Comparison of ENCODE assay signal across 34 mouse cellular contexts in the genomic region with DNA sequence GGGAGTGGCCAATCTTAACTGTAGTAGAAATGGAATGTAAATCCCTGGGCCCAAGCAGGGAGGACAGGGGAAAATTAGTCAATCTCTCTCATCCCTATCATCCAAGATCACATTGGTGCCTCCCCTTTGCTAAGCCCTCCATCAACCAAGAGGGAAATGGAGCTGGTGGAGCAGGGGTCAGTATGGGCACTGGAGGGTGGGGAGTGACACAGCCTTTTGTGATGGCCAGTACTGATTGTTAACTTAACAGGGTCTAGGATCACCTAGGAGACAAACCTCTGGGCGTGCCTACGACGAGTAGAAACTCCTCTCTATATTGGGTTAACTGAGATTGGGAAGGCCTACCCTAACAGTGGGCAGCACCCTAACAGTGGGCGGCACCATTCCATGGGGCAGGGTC. TPM values are rescaled to one million over a fixed set of nuclear protein-coding genes. Genes with fewer than 3 reads are reported as not detected.
"Had no signal": no experiment of that assay in that cellular context is flagged by ENCODE, and none has a peak within 500 bp of the region (broad histone marks: within the 10 kb centered on the region; RNA-seq: fewer than 3 reads in every experiment).

No protein-coding gene starts in this region.

- H3K27ac ChIP-seq: heart, embryonic 13.5 days; heart, embryonic 15.5 days; hindbrain, embryonic 10.5 days; hindbrain, embryonic 12.5 days; hindbrain, embryonic 13.5 days; hindbrain, embryonic 14.5 days; hindbrain, embryonic 15.5 days; hindbrain, postnatal 0 days; intestine, embryonic 15.5 days; kidney, embryonic 15.5 days; kidney, postnatal 0 days; layer of hippocampus, adult 2 months; left cerebral cortex, adult 2 months had no signal

- DNase-seq: heart, postnatal 10 days; heart, postnatal 14 days; heart, postnatal 36 days; heart, postnatal 4 days; kidney, adult 11 months; kidney, adult 18-20 months; kidney, adult 2 months; kidney, adult 8-10 months; kidney, adult 9 months; kidney, postnatal 10 days; kidney, postnatal 14 days; kidney, postnatal 36 days; kidney, postnatal 4 days; layer of hippocampus, adult 9-11 months; layer of hippocampus, postnatal 36 days had no signal

- H3K27me3 ChIP-seq: intestine, embryonic 15.5 days had no signal

- H3K4me3 ChIP-seq: heart, embryonic 13.5 days; heart, embryonic 15.5 days; hindbrain, embryonic 10.5 days; hindbrain, embryonic 12.5 days; hindbrain, embryonic 13.5 days; hindbrain, embryonic 15.5 days; intestine, embryonic 15.5 days; kidney, embryonic 15.5 days; layer of hippocampus, adult 2 months; left cerebral cortex, adult 2 months had no signal

- H3K36me3 ChIP-seq: heart, embryonic 13.5 days; heart, embryonic 15.5 days; hindbrain, embryonic 10.5 days; hindbrain, embryonic 12.5 days; hindbrain, embryonic 13.5 days; hindbrain, embryonic 15.5 days; intestine, embryonic 15.5 days; kidney, embryonic 15.5 days had no signal

- H3K4me2 ChIP-seq: heart, embryonic 11.5 days; heart, embryonic 13.5 days; heart, embryonic 15.5 days; hindbrain, embryonic 12.5 days; hindbrain, embryonic 13.5 days; hindbrain, embryonic 14.5 days; hindbrain, embryonic 15.5 days; intestine, embryonic 15.5 days; kidney, embryonic 15.5 days had no signal

- H3K4me1 ChIP-seq: heart, embryonic 13.5 days; heart, embryonic 15.5 days; hindbrain, embryonic 10.5 days; hindbrain, embryonic 12.5 days; hindbrain, embryonic 15.5 days; intestine, embryonic 15.5 days; kidney, embryonic 15.5 days had no signal

- ATAC-seq: hindbrain, embryonic 16.5 days; hindbrain, postnatal 0 days; inflammation-experienced regulatory T-cells, adult 6 months; intestine, embryonic 15.5 days; intestine, embryonic 16.5 days; intestine, postnatal 0 days had no signal

- H3K9me3 ChIP-seq: heart, embryonic 13.5 days; heart, embryonic 15.5 days; hindbrain, embryonic 10.5 days; hindbrain, embryonic 12.5 days; hindbrain, embryonic 13.5 days; hindbrain, embryonic 15.5 days; intestine, embryonic 15.5 days; kidney, embryonic 15.5 days had no signal

- H3K9ac ChIP-seq: heart, embryonic 13.5 days; heart, embryonic 15.5 days; hindbrain, embryonic 12.5 days; hindbrain, embryonic 13.5 days; hindbrain, embryonic 14.5 days; hindbrain, embryonic 15.5 days; intestine, embryonic 15.5 days; kidney, embryonic 15.5 days had no signal

RNA-seq across cellular contexts. Expression of a gene that starts 55.1 kb away (rescaled TPM):
- polyA plus RNA-seq: intestine, postnatal 0 days; large intestine, adult 2 months had no signal
